Mouse (Mus musculus): Measurements from ENCODE around the gene Fbxw4.

Fbxw4 gene

DNA sequence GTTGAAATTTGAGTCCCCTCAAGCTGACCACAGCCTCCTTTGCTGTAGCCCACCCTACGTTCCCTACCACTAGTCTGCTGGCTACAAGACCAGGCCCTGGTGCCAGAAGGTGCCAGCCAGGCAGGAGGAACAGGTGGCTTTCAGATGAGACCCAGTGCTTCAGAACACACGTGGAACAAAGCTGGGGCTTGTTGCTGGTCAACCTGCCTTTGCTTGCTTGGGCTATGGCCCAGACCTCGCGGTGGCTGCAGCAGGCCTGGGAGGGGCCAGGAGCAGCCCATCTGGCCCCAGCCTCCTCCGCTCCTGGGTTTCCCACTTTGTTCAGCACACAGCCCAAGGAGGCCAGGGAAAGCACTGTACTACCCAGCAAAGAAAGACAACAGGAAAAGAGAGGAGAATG is 49.3 kb downstream of the Fbxw4 start:
- no peak for DNase-seq

DNA sequence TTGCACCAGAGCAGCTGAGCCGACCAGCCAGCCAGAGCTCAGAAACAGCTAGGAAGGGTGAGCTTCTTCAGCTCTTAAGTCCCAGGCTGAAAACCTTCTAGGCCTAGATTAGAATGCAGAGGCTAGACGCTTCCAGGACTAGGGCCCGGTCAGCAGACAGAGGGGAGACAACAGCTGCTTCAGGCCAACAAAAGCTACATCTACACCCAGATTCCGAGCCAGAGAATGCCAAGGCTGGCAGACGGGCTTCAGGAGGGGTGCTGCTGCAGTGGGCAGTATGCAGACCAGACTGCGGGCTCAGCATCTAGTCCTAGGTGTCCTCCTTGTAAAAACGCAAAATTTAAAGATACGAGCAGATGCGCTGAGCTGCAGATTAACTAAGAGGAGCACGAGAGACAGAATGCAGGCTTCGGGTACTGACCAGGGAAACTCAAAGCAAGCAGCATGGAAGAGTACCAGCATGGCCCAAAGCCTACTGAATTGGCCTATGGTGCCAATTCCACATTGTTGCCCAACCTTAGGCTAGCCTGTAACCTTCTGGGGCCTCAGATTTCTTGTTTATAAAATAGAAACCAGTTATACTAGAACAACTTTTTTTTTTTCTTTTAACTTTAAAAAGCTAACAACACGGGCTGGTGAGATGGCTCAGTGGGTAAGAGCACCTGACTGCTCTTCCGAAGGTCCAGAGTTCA is 51.3 kb downstream of the Fbxw4 start:
- DNase-seq = no peak

DNA sequence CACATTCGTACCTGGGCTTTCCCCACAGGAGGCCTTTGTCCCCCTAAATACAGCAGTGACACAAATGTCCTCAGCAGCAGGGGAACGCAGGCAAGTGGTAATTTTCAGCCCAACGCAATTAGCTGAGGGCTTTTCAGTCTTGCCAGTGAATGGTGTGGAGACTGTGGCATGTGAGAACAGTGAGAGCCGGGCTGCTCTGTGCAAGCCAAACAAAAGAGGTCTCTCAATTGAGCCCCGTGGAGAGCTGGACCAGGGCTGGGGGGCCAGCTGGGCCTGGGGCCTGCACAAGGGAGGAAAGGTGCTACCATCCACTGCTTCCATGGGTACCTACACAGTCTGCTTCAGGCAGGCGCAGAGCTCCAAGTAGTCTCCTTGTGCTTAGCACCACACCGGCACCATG is 52.6 kb downstream of the Fbxw4 start:
- DNase-seq = no peak

DNA sequence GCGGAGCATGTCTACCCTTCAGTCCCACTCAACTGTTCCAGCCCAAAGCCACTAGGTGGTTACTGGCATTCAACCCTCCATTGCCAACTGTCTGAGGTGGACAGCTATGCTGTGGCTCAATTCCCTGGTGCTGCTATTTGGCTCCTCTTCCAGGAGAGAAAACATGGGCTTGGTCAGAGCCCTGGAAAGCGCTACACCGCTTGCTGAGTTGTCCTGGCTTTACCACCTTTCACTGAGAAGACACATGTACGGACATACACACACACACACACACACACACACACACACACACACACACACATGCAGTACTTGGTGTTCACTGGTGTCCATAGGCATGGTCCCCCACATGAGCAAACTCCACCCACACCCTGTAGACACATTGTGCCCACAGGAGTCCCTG is 53.4 kb downstream of the Fbxw4 start:
- no peak for DNase-seq

DNA sequence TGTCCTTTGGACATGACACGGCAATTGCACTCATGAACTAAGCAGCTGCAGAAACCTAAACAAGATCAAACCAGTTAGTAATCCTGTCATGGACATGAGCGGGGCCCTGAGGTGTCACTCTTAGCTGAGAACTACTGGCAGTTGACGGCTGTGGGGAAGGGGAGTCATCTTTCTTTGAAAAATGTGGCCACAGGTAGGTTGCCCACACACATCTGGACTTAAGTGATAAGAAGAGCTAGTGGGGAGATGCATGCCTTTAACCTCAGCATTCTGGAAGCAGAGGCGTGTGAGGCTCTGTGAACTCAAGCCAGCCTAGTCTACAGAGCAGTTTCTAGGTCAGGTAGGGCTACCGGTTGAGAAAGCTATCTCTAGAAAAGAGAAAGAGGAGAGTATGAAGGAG is 57.5 kb downstream of the Fbxw4 start:
- no peak for DNase-seq

DNA sequence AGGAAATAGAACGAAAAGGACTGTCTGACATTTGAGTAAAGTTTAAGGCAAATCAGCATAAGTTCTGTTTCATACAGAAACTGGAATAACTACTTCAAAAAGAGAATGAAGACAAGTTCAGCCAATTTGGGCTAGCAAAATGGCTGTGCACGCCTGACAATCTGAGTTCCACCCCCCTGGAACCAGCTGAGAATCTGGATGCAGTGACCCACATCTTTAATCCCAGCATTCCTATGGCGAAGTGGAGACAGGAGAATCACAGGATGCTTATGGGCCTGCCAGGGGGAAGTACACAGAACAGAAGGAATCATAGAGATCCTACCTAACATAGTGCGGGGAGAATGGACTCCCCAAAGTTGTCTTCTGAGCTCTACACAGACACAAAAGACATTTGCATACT is 63.0 kb downstream of the Fbxw4 start:
- DNase-seq = no peak

DNA sequence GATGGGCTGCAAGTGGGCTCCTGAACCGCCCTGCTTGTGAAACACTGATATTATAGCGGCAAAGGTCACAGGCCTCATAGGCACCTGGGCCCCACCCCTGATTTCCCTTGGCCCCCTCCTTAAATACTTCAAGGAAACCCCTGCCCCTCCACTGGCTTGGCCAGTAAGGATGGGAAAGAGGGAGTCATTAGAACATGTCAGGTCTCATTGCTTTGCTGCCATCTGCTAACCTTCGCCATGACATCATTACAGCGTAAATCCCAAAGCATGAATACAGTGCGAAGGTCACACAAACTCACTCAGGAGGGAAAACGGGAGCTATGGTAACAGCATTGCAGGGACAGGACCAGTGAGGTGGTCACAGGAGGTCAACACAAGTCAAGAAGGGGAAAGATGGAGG is 63.7 kb downstream of the Fbxw4 start:
- DNase-seq = no peak

DNA sequence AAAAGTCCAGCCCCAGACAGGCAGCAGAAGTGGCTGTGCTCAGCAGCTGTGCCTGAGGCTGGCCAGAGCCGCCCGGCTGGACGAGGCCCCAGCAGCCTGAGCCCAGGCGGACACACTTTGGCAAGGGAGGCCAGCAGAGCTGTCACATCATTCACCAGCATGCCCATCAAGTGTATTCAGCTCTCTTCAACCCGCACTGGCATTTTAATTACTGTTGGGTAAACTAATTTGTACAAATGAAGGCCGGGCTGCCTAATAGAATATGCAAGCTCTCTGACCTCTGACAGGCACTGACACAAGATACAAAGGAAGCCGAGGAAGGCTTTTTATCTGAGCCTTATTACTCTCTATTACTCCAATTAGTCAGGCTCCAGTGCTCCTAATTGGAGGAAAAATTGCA is 64.1 kb downstream of the Fbxw4 start:
- no peak for DNase-seq

DNA sequence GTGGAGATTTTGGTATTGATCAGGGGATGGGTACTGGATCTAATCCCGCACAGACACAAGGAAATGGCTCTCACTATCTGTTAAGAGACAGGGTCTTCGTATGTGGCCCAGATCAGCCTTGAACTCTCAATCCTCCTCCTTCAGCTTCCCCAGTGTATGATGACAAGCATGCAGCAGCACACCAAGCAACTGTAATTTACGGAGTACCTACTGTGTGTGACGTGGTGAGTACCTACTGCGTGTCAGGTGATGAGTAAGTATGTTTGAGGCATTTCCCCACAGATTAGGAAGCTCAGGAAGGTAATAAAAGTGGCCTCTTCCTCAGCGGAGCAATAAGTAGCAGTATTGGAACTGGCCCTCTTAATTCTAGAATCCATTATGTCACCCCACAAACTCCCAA is 64.6 kb downstream of the Fbxw4 start:
- no peak for DNase-seq

DNA sequence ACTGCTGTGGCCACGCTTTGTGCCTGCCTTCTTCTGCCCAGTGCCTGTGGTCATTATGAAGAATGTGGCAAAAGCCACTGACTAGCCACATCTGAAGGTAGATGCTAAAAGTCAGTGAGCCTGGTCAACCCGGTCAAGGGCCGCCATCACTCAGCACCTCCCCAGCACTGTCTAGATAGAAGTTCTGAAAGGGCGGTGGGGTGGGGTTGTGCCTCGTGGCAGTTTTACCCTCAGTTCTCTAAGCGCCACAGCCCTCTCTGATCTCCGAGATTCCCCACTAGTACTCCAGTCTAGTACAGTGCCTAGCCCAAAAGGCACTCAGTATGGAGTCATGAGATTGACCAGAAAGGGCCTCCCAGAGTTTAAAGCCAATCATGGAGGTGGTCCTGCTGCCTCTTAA is 66.0 kb downstream of the Fbxw4 start:
- DNase-seq = no peak

DNA sequence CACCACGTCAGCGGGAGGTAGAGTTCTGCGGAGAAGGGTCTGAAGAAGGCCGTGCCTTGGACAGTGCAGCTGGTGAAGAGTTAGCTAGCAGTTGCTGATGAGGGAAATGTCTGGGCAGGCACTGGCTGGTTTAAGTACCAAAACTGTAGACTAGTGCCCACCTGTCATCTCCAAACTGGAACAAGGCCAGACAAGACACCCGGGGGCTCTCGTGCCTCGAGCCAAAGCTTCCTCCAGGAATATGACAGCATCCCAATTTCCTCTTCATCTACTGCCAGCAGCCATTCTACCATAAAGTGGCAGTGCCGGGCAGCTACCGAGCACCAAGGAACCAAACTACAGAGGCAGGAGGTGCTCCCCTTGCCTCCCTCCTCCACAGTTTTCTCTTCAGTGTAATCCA is 67.2 kb downstream of the Fbxw4 start:
- no peak for DNase-seq

DNA sequence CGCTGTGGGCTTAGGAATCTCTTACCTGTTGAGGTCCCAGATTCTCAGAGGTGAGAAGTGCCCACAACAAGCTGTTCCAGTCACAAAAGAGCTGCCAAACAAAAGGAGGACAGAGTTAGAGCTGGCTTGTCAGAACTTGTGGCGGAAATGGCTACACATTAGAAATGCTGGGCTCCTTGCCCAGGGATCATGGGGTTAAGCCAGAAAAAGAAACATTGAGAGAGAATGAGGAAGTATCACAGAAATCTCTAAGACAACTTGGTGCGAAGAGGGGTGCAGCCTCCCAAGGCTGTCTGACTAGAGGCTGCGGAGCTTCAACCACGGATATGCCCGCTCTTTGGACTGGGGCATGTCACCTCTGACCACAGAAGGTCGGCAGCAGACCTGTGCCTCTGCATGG is 68.4 kb downstream of the Fbxw4 start:
- DNase-seq = no peak

DNA sequence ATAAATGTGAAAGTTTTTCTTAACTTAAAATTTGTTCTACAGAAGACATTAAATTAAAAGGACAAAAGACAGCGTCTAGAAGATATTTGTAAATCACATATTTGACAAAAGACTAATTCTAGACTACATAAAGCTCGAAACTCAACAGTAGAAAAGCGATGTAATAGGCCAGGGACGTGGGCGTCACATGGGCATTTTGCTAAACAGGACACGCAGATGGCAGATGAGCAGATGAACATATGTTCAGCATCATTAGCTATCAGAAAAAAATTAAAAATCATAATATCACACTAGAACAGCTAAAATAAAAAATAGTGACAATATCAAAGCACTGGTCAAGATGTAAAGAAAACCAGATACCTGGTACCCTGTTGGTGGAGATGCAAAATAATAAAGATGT is 70.4 kb downstream of the Fbxw4 start:
- DNase-seq = no peak

DNA sequence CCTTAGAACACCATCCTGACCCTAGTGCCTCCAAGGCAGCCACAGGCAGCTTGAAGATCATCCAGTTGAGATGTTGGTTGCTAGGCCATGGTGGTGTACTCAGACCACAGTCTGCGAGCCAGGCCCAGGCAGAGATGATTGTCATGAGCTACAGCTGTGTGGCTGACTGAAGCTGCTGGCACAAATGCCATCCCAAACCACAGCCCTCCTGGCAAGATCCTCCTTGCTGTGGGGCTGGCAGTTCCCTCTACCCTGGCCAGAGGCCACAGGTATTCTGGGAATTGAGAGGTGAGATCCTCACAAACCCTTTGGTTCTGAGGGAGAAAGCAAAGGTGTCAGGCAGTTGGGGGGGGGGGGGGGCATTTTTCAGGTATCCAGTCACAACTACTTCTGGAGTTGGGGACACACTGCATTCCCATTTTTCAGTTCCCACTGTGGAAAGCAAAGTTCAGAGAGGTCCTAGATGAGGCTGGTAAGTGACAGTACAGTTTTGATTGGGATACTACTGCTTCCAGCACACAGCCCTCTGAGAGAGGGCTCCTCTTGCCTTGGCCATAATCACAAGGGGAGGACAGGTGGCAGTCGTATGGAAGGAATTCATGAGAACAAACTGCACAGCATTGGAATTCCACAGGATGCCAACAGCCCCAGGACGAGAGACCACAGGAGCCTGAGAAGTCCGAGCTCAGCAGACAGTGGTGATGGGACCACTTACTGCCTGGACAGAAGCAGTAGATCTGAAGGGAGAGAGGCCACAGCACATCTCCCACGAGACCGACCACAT is 72.4 kb downstream of the Fbxw4 start:
- no peak for DNase-seq

DNA sequence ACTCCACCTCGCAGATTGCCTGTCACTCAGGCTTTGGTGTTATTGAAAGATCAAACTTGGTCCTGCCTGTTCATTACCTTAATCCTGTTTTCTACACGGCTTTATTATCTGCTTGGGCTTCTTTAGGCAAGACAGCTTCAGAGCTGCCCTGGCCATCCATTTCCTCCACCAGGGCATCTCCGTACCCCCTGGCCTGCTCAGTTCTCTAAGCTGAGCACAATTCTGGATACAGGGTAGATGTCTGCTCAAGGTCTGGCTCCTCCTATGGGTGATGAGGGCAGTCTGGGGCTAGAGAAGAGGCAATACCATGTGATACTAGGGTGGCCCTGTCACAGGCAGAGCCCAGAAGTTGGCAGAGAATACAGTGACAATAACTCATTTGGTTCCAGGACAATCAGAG is 73.3 kb downstream of the Fbxw4 start:
- DNase-seq = no peak

DNA sequence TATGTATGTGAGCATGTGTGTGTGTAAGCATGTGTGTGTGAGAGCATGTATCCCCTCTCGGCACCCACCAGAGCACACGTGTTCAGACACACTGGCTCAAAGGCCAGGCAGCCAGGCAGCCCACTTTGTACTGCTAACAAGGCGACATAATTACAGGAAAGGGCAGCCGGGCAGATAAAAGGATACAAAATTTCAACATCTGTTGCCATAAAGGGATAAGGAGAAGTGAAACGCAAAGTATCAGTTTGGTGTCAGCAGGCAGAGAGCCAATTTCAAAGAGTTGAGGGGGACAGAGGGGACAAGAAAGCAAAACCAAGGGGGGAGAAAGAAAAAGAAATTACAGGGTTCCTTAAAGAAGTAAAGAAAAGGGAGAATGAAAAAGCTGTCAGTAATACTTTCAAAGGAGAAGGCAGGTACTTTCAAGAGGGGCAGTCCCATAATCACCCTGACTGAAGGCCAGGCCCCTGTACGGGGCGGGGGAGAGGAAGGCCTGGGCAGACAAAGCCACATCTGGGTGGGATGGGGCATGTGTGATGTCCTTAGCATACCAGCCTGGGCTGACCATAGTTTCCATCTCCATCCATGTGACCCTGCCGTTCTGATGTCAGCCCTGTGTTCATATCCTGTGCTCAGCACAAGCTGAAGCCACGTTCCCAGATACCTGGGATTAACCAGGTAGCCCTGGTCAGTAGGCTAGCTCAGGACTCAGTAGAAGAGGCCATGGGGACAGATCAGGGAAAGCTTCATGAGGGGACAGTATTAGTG is 75.1 kb downstream of the Fbxw4 start:
- DNase-seq = no peak

DNA sequence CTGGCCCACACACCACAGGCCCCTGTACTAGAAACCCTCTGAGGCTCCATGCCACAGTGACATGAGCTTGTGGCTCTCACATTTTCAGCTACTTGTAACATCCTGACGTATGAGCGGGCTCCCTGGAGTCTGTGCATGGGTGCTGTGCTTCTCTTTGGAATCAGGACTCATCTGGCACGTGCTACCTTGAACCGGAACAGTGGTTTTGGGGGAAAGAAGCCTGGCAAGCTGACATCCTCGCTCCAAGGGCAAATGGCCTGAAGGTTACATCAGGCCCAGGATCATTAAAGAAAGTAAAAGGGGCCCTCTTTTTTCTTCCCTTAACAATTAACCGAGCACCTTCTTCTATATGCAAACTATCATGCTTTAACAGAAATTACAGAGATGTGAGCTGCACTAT is 77.0 kb downstream of the Fbxw4 start:
- DNase-seq = no peak

DNA sequence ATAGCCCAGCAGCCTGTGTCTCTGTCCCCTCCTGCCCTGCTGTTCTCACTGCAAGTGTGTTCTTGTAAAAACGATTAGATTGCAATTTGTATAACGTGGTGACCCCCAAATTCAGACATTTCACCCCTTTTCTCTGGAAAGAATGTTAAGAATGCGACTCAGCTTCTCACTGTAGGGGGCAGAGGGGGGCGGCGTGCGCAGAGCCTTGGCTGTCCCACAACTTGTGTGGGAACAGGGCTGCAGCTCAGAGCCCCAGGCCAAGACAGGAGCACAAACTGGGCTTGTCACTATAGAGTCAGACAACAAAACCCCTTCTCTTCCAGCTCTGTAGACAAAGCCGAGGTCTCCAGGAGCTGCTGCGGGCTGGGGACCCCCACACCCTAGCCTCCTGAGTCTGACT is 78.0 kb downstream of the Fbxw4 start:
- DNase-seq = no peak

DNA sequence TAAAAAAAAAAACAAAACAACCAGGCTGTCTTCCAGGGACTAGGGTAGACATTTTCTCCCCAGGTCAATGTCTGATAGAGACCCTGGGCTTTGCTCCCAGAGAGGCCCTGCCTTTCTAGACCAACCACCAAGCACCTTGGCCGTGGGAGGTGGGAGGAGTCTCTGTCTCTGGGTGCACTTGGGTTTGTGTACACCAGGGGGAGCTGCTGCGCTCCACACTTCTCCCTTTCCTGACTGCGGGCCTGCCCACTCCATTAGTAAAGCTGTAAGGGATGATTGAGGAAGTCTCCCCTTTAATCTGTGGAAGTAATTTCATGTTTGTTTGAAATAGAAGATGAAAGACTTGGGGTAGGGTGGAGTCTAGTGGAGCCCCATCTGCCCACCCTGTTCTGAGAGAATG is 78.9 kb downstream of the Fbxw4 start:
- peak; percentile 59 to 66 for DNase-seq

DNA sequence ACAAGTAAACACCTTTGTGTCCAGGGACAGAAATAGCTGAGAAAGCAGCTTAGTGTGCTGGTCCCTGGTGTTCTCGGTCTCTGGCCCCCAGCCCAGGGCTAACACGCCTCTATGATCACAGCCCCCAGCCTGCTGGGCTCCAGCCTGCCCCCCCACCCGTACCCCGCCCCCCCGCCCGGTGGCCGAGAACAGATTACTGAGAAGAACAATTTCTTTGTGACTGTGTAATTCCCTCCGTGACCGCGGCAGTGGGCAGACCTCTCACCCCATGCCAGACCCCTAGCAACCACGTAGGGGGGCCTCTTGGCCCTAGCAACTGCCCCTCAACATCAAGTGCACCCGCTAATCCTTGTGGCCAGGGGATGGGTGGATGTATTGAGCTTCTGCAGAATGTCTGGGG is 79.9 kb downstream of the Fbxw4 start:
- DNase-seq = no peak

DNA sequence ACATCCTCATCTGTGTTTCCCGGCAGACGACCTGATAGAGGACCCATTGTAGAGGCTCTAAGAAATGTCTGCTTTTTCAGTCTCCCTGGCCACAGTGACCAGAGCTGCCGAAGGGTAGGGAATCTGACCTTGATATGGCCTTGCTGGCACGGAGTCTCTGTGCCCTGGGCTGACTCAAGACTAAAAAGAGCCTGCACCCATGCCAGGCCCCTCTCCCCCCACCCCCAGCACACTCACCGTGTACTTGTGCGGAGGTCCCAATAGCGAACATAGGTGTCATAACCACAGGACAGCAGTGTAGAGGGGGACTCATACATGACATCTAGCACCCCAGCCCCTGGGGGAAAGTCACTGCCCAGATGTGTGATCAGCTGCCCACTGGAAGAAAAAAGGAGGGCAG is 80.7 kb downstream of the Fbxw4 start:
- DNase-seq = no peak

DNA sequence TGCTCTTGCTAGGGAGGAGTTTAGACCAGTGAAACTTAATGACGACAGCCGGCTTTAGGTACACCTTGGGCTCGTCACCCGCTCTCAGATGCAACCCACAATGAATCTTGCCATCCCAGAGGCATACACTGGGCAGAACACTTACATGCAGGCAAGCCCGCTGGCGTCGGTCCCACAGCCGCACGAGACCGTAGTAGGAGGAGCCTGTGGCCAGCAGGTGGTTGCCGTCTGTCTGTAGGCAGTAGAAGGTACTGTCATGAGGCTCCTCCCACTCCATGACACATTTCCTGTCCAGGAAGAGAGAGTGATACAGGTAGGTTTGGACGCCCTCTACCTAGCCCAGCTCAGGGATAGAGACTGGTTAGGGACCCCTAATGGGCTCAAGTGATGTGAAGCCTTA is 81.1 kb downstream of the Fbxw4 start:
- DNase-seq = no peak

DNA sequence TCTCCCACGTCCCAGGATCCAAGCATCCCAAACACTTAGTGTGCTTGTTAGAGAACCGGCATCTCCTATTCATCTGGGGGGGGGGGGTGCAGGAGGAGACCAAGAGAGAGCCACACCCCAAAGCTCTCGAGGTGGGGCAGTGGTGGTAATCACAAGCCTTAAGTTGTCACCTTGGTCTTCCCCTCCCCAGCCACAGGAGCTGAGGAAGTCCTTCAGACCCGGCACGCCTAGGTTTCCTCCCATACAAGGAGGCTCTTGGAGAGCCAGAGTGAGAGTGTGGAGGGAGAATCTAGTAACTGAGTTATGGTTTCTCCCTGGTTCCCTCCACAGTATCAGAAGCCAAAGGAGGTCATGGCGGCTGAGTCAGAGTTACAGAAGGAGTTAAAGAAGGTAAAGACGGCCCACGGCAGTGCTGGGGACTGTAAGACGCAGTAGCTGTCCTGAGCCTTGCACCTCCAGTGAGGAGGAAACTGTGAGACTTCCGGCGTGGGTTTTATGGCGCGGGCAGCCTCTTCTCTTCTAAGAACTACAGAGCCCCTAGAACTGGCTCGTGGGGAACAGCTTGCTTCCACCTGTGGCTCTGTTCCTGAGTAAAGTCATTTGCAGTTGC is 82.9 kb downstream of the Fbxw4 start:
- no peak for DNase-seq

DNA sequence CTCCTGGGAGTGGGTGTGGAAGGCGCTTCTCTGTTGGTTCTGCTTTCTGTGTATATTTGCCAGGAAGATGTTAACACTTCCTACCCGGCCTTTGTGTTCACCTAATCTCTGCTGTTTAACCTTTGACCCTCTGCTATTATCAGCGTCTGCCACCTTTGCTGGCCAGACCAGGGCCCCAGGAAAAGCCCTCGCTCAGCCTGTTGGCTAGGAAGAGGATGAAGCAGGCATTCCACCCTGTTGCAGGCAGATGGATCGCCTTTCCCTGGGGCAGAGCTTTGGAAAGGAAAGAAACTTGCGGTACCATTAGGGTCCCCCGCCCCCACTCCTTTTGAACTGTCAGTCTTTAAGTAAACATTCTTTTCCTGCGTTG is 84.5 kb downstream of the Fbxw4 start:
- peak in 1 of 2 experiments; percentile 35 for DNase-seq
